Mouse (Mus musculus): ENCODE results near the gene Hoxa6. TPM values are rescaled to one million over a fixed set of nuclear protein-coding genes. Genes with fewer than 3 reads are reported as not detected.

Hoxa6 gene
- total and polyA plus RNA-seq, 3 experiments = 0.16 TPM; not detected in 2

- Histone ChIP-seq H3K4me1 (ENCODE audit: insufficient read depth, low read depth, low read length) (no peaks in the 10 kb centered on the region), H3K27me3 (ENCODE audit: insufficient read depth, low read length) (peaks cover 46% of the 10 kb centered on the region)
Observed at GRCm38 (mm10) chr6:52215771-52216535, 7.4 kb upstream of the Hoxa6 start.

GRCm38 (mm10) chr6:52215070-52215469, 6.5 kb upstream of the Hoxa6 start:
- ATAC-seq (ENCODE audit: extremely low read depth, insufficient number of reproducible peaks, low FRiP score, poor library complexity, severe bottlenecking) = no peak
- peaks cover 46% of the 10 kb centered on the region for H3K27me3 ChIP-seq (ENCODE audit: insufficient read depth, low read length)
- no peaks in the 10 kb centered on the region for H3K4me1 ChIP-seq (ENCODE audit: insufficient read depth, low read depth, low read length)

More at GRCm38 (mm10) chr6:52215771-52216535, 7.4 kb upstream of the Hoxa6 start:
- peaks cover 9% of the 10 kb centered on the region for H3K9me3 ChIP-seq (replicated peaks)
- ATAC-seq (ENCODE audit: extremely low read depth, insufficient number of reproducible peaks, low FRiP score, poor library complexity, severe bottlenecking) (no peak), DNase-seq (ENCODE audit: low spot score) (no peak)
- no peak for TF ChIP-seq GATA2 (IDR thresholded peaks at IDR 0.05; ENCODE audit: borderline replicate concordance, low read depth, low read length)
- no peak for TF ChIP-seq TAL1 (conservative IDR thresholded peaks at IDR 0.05; ENCODE audit: low read depth, low read length)
- no peak for TF ChIP-seq POLR2AphosphoS5 (IDR thresholded peaks at IDR 0.05; ENCODE audit: insufficient replicate concordance, low read depth, low read length)
- no peak for TF ChIP-seq GATA1 (IDR thresholded peaks at IDR 0.05; ENCODE audit: borderline replicate concordance, low read length)
- no peak for TF ChIP-seq CTCF (IDR thresholded peaks at IDR 0.05; ENCODE audit: low read depth, low read length)
- no peaks in the 10 kb centered on the region for H3K36me3 ChIP-seq (replicated peaks)
- H3K4me3 ChIP-seq (ENCODE audit: low read depth, low read length) = no peak overlapping the region

GRCm38 (mm10) chr6:52214271-52214670, 5.7 kb upstream of the Hoxa6 start:
- H3K36me3 ChIP-seq (replicated peaks) = no peaks in the 10 kb centered on the region
- no peak for ATAC-seq (ENCODE audit: extremely low read depth, insufficient number of reproducible peaks, low FRiP score, poor library complexity, severe bottlenecking)
- H3K9me3 ChIP-seq (replicated peaks) = peaks cover 9% of the 10 kb centered on the region
- TF ChIP-seq GATA1 (IDR thresholded peaks at IDR 0.05; ENCODE audit: borderline replicate concordance, low read length) (no peak), GATA2 (IDR thresholded peaks at IDR 0.05; ENCODE audit: borderline replicate concordance, low read depth, low read length) (no peak), CTCF (IDR thresholded peaks at IDR 0.05; ENCODE audit: low read depth, low read length) (no peak), TAL1 (conservative IDR thresholded peaks at IDR 0.05; ENCODE audit: low read depth, low read length) (no peak), POLR2AphosphoS5 (IDR thresholded peaks at IDR 0.05; ENCODE audit: insufficient replicate concordance, low read depth, low read length) (no peak)
- DNase-seq (ENCODE audit: low spot score) = no peak
- H3K4me3 ChIP-seq (ENCODE audit: low read depth, low read length) = no peak overlapping the region
- no peaks in the 10 kb centered on the region for H3K4me1 ChIP-seq (ENCODE audit: insufficient read depth, low read depth, low read length)
- H3K27me3 ChIP-seq (ENCODE audit: insufficient read depth, low read length) = peaks cover 46% of the 10 kb centered on the region

More at GRCm38 (mm10) chr6:52215070-52215469, 6.5 kb upstream of the Hoxa6 start:
- Histone ChIP-seq H3K9me3 (replicated peaks) (peaks cover 9% of the 10 kb centered on the region), H3K36me3 (replicated peaks) (no peaks in the 10 kb centered on the region), H3K4me3 (ENCODE audit: low read depth, low read length) (no peak overlapping the region)
- DNase-seq (ENCODE audit: low spot score) = no peak
- TF ChIP-seq GATA1 (IDR thresholded peaks at IDR 0.05; ENCODE audit: borderline replicate concordance, low read length) (no peak), CTCF (IDR thresholded peaks at IDR 0.05; ENCODE audit: low read depth, low read length) (no peak), POLR2AphosphoS5 (IDR thresholded peaks at IDR 0.05; ENCODE audit: insufficient replicate concordance, low read depth, low read length) (no peak), GATA2 (IDR thresholded peaks at IDR 0.05; ENCODE audit: borderline replicate concordance, low read depth, low read length) (no peak), TAL1 (conservative IDR thresholded peaks at IDR 0.05; ENCODE audit: low read depth, low read length) (no peak)

GRCm38 (mm10) chr6:52213119-52213986, 4.8 kb upstream of the Hoxa6 start, which contains the start of the genes Hoxa3 and Gm28308:
Gene Hoxa3, minus strand, starts transcription at chr6:52213336.
Gene Gm28308, minus strand, starts transcription at chr6:52213339.
- H3K36me3 ChIP-seq (replicated peaks) = no peaks in the 10 kb centered on the region
- ATAC-seq (ENCODE audit: extremely low read depth, insufficient number of reproducible peaks, low FRiP score, poor library complexity, severe bottlenecking) = no peak
- no peak within 1 kb of the TSS for H3K4me3 ChIP-seq (ENCODE audit: low read depth, low read length)
- no peak for DNase-seq (ENCODE audit: low spot score)
- H3K9me3 ChIP-seq (replicated peaks) = peaks cover 9% of the 10 kb centered on the region
- peaks cover 48% of the 10 kb centered on the region for H3K27me3 ChIP-seq (ENCODE audit: insufficient read depth, low read length)
- TF ChIP-seq CTCF (IDR thresholded peaks at IDR 0.05; ENCODE audit: low read depth, low read length) = no peak
- no peak for TF ChIP-seq POLR2AphosphoS5 (IDR thresholded peaks at IDR 0.05; ENCODE audit: insufficient replicate concordance, low read depth, low read length)
- TF ChIP-seq GATA2 (IDR thresholded peaks at IDR 0.05; ENCODE audit: borderline replicate concordance, low read depth, low read length) = no peak
- TF ChIP-seq TAL1 (conservative IDR thresholded peaks at IDR 0.05; ENCODE audit: low read depth, low read length) = no peak
- TF ChIP-seq GATA1 (IDR thresholded peaks at IDR 0.05; ENCODE audit: borderline replicate concordance, low read length) = no peak
- no peaks in the 10 kb centered on the region for H3K4me1 ChIP-seq (ENCODE audit: insufficient read depth, low read depth, low read length)

- Histone ChIP-seq H3K27me3 (ENCODE audit: insufficient read depth, low read length) (peaks cover 48% of the 10 kb centered on the region), H3K36me3 (replicated peaks) (no peaks in the 10 kb centered on the region), H3K9me3 (replicated peaks) (peaks cover 8% of the 10 kb centered on the region), H3K4me1 (ENCODE audit: insufficient read depth, low read depth, low read length) (no peaks in the 10 kb centered on the region), H3K4me3 (ENCODE audit: low read depth, low read length) (no peak overlapping the region)
- ATAC-seq (ENCODE audit: extremely low read depth, insufficient number of reproducible peaks, low FRiP score, poor library complexity, severe bottlenecking) = no peak
- DNase-seq (ENCODE audit: low spot score) = no peak
- TF ChIP-seq GATA2 (IDR thresholded peaks at IDR 0.05; ENCODE audit: borderline replicate concordance, low read depth, low read length) (no peak), GATA1 (IDR thresholded peaks at IDR 0.05; ENCODE audit: borderline replicate concordance, low read length) (no peak), TAL1 (conservative IDR thresholded peaks at IDR 0.05; ENCODE audit: low read depth, low read length) (no peak), POLR2AphosphoS5 (IDR thresholded peaks at IDR 0.05; ENCODE audit: insufficient replicate concordance, low read depth, low read length) (no peak), CTCF (IDR thresholded peaks at IDR 0.05; ENCODE audit: low read depth, low read length) (no peak)
Observed at GRCm38 (mm10) chr6:52212556-52213118, 4.1 kb upstream of the Hoxa6 start.
